Mouse (Mus musculus) CD8-positive naive resting alpha-beta T cell, adult 2 months (primary cell): ENCODE data around the gene Slc25a17.
A peak's percentile ranks its signal among the peaks of the same experiment; 100 is the strongest.

Experiments used
- DNase-seq, 2 experiments: peaks; one replicate each; pipeline ENCODE4 v3.0.0; 2022; ENCODE audit warnings: low read depth in 2 of 2, low spot score in 2 of 2

The Slc25a17 gene

GRCm38 (mm10) chr15:81360345-81361021, at the start of gene Slc25a17:
TSS of gene Slc25a17 (minus strand) at chr15:81360812.
- peak; percentile 88 to 93 for DNase-seq

- DNase-seq: no peak
Observed at GRCm38 (mm10) chr15:81408199-81408598, 47.6 kb upstream of the Slc25a17 start, which contains the start of gene Dnajb7. TSS of gene Dnajb7 (minus strand) at chr15:81408299.

GRCm38 (mm10) chr15:81405008-81405407, 44.4 kb upstream of the Slc25a17 start:
- no peak for DNase-seq

- peak; percentile 96 to 98 for DNase-seq
Observed at GRCm38 (mm10) chr15:81399638-81400315, 39.2 kb upstream of the Slc25a17 start, which contains the start of the genes St13 and Xpnpep3. TSS of gene St13 (minus strand) at chr15:81400077. TSS of gene Xpnpep3 (plus strand) at chr15:81400138.

GRCm38 (mm10) chr15:81399297-81399637, 38.7 kb upstream of the Slc25a17 start:
- no peak for DNase-seq

GRCm38 (mm10) chr15:81398189-81398588, 37.6 kb upstream of the Slc25a17 start:
- no peak for DNase-seq

GRCm38 (mm10) chr15:81394211-81394915, 33.8 kb upstream of the Slc25a17 start:
- DNase-seq: no peak

- peak; percentile 5 to 9 for DNase-seq
Observed at GRCm38 (mm10) chr15:81392997-81393396, 32.4 kb upstream of the Slc25a17 start.

GRCm38 (mm10) chr15:81386327-81386726, 25.7 kb upstream of the Slc25a17 start:
- DNase-seq: no peak

- no peak for DNase-seq
Observed at GRCm38 (mm10) chr15:81378845-81379244, 18.2 kb upstream of the Slc25a17 start.

GRCm38 (mm10) chr15:81374621-81375020, 14.0 kb upstream of the Slc25a17 start:
- no peak for DNase-seq

- DNase-seq: no peak
Observed at GRCm38 (mm10) chr15:81370356-81370755, 9.7 kb upstream of the Slc25a17 start.

GRCm38 (mm10) chr15:81368601-81369000, 8.0 kb upstream of the Slc25a17 start:
- no peak for DNase-seq

- DNase-seq: no peak
Observed at GRCm38 (mm10) chr15:81366241-81366640, 5.6 kb upstream of the Slc25a17 start.

GRCm38 (mm10) chr15:81365246-81365645, 4.6 kb upstream of the Slc25a17 start:
- no peak for DNase-seq

GRCm38 (mm10) chr15:81364271-81364670, 3.7 kb upstream of the Slc25a17 start:
- DNase-seq: no peak

GRCm38 (mm10) chr15:81362501-81362900, 1.9 kb upstream of the Slc25a17 start:
- no peak for DNase-seq

GRCm38 (mm10) chr15:81361417-81362015, 904 bp upstream of the Slc25a17 start:
- no peak for DNase-seq

GRCm38 (mm10) chr15:81361022-81361404, 401 bp upstream of the Slc25a17 start:
- DNase-seq: no peak

GRCm38 (mm10) chr15:81359421-81359820, 1.2 kb downstream of the Slc25a17 start:
- DNase-seq: no peak

- DNase-seq: no peak
Observed at GRCm38 (mm10) chr15:81358943-81359342, 1.7 kb downstream of the Slc25a17 start.

GRCm38 (mm10) chr15:81356946-81357345, 3.7 kb downstream of the Slc25a17 start:
- no peak for DNase-seq
